Mouse (Mus musculus) small intestine, adult 2 months (tissue): ENCODE measurements around the gene Nfkb1.

Source experiments
- CTCF ChIP-seq: fragments of 200-500 bp; IDR thresholded peaks from 2 replicates; pipeline ENCODE4 v1.5.1; 2012; ENCODE audit warnings: low read depth, mild to moderate bottlenecking, control low read depth, inconsistent platforms, low read length, moderate library complexity, mixed read lengths; ENCODE audit not compliant: insufficient replicate concordance, insufficient read length; ENCODE audit errors: extremely low read depth
- POLR2A ChIP-seq: fragments of 200-500 bp; IDR thresholded peaks from 2 replicates; pipeline ENCODE4 v1.6.1; 2012; ENCODE audit warnings: low read depth, mild to moderate bottlenecking, control low read depth, inconsistent platforms, low read length, moderate library complexity

DNA sequence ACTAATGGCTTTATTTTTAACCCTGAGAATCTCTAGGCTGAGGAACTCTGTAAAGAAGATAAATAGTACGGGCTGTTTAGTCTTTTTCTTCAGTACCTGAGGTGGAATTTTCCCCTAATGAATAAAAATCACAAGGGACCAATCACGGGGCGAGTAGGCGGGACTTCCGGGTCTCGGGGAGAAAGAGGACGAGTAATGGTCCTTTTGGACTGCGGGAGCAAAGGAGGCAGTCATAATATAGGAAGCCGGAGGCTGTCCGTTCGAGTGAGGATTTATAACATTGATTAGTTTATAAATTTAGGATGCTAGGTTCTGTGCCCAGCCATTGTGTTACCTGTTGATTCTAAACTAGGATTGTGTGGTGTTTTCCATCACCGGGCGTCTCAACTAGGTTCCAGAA is 119.8 kb downstream of the Nfkb1 start:
- TF ChIP-seq CTCF (no peak), POLR2A (no peak)
